Mouse (Mus musculus) brown adipose tissue, adult 24 weeks (tissue): ENCODE measurements around the gene Stk24. TPM values are rescaled to one million over a fixed set of nuclear protein-coding genes. Genes with fewer than 3 reads are reported as not detected.

Source experiments
- H3K27ac ChIP-seq: fragments of 200-500 bp; replicated peaks from 2 replicates; pipeline ENCODE4 v1.5.1; 2012; ENCODE audit warnings: low read depth, mild to moderate bottlenecking, low read length
- H3K4me1 ChIP-seq: fragments of 200-500 bp; 2 replicates; pipeline ENCODE4 v1.6.1; 2012; ENCODE audit warnings: low read length, mixed read lengths; ENCODE audit not compliant: control insufficient read depth, insufficient read depth, insufficient read length
- H3K4me3 ChIP-seq: fragments of 200-500 bp; 2 replicates; pipeline ENCODE4 v1.5.1; 2012; ENCODE audit warnings: low read depth, mild to moderate bottlenecking, low read length, moderate library complexity; ENCODE audit not compliant: insufficient read depth
- polyA plus RNA-seq: library from polyadenylated mRNA; stranded (reverse); fragments of >200 nt; gene quantifications from 2 replicates; pipeline ENCODE4 v1.2.4, GENCODE M21; 2012; ENCODE audit not compliant: missing spikeins, insufficient read depth, insufficient read length

Gene Stk24
- polyA plus RNA-seq, 1 experiment: 30.9 TPM

- Histone ChIP-seq H3K4me3 (no peak overlapping the region), H3K4me1 (no peaks in the 10 kb centered on the region)
Measured at GRCm38 (mm10) chr14:121399676-121400075, 19.9 kb upstream of the Stk24 start.

GRCm38 (mm10) chr14:121397471-121397870 lies 17.7 kb upstream of the Stk24 start:
- Histone ChIP-seq H3K27ac (no peak overlapping the region), H3K4me3 (no peak overlapping the region), H3K4me1 (no peaks in the 10 kb centered on the region)

More at GRCm38 (mm10) chr14:121399676-121400075, 19.9 kb upstream of the Stk24 start:
- no peak overlapping the region for H3K27ac ChIP-seq

- H3K27ac ChIP-seq: no peak overlapping the region
- peaks cover 3% of the 10 kb centered on the region; the same call in 1 of the 2 replicates for H3K4me1 ChIP-seq
- no peak overlapping the region for H3K4me3 ChIP-seq
Measured at GRCm38 (mm10) chr14:121395125-121395524, 15.3 kb upstream of the Stk24 start.

GRCm38 (mm10) chr14:121391927-121392326 lies 12.1 kb upstream of the Stk24 start:
- Histone ChIP-seq H3K27ac (peak overlapping the region; percentile 28; the same call in 1 of the 2 replicates), H3K4me3 (no peak overlapping the region), H3K4me1 (peaks cover 3% of the 10 kb centered on the region; the same call in 1 of the 2 replicates)

- Histone ChIP-seq H3K4me1 (peaks cover 3% of the 10 kb centered on the region; the same call in 1 of the 2 replicates), H3K27ac (no peak overlapping the region), H3K4me3 (no peak overlapping the region)
Measured at GRCm38 (mm10) chr14:121387760-121388159, 7.9 kb upstream of the Stk24 start.

GRCm38 (mm10) chr14:121385440-121385839 lies 5.6 kb upstream of the Stk24 start:
- H3K27ac ChIP-seq: no peak overlapping the region
- H3K4me3 ChIP-seq: no peak overlapping the region
- no peaks in the 10 kb centered on the region for H3K4me1 ChIP-seq

- Histone ChIP-seq H3K4me3 (no peak overlapping the region), H3K27ac (no peak overlapping the region), H3K4me1 (no peaks in the 10 kb centered on the region)
Measured at GRCm38 (mm10) chr14:121383801-121384200, 4.0 kb upstream of the Stk24 start.

- peak overlapping the region; percentile 88 for H3K4me3 ChIP-seq
- H3K27ac ChIP-seq: peak overlapping the region; percentile 96
- H3K4me1 ChIP-seq: peaks cover 14% of the 10 kb centered on the region
Measured at GRCm38 (mm10) chr14:121379116-121379826, 540 bp downstream of the Stk24 start.

GRCm38 (mm10) chr14:121378243-121379115 lies 1.3 kb downstream of the Stk24 start:
- H3K4me3 ChIP-seq: peak overlapping the region; percentile 82
- peaks cover 19% of the 10 kb centered on the region for H3K4me1 ChIP-seq
- peak overlapping the region; percentile 53 for H3K27ac ChIP-seq

GRCm38 (mm10) chr14:121376566-121376965 lies 3.2 kb downstream of the Stk24 start:
- peaks cover 34% of the 10 kb centered on the region for H3K4me1 ChIP-seq
- H3K27ac ChIP-seq: no peak overlapping the region
- H3K4me3 ChIP-seq: no peak overlapping the region; the same call in 1 of the 2 replicates

- Histone ChIP-seq H3K4me1 (peaks cover 44% of the 10 kb centered on the region), H3K27ac (no peak overlapping the region), H3K4me3 (no peak overlapping the region)
Measured at GRCm38 (mm10) chr14:121373901-121374300, 5.9 kb downstream of the Stk24 start.

GRCm38 (mm10) chr14:121373020-121373419 lies 6.8 kb downstream of the Stk24 start:
- 0 out of 2 replicates have a peak overlapping the region, but pooled peaks have one; percentile 16 for H3K27ac ChIP-seq
- H3K4me1 ChIP-seq: peaks cover 50% of the 10 kb centered on the region

GRCm38 (mm10) chr14:121371911-121372820 lies 7.6 kb downstream of the Stk24 start:
- H3K27ac ChIP-seq: peak overlapping the region; percentile 16; the same call in 1 of the 2 replicates
- no peak overlapping the region for H3K4me3 ChIP-seq
- peaks cover 54% of the 10 kb centered on the region for H3K4me1 ChIP-seq

More at GRCm38 (mm10) chr14:121373020-121373419, 6.8 kb downstream of the Stk24 start:
- no peak overlapping the region for H3K4me3 ChIP-seq

GRCm38 (mm10) chr14:121369385-121369784 lies 10.4 kb downstream of the Stk24 start:
- Histone ChIP-seq H3K4me3 (no peak overlapping the region), H3K27ac (no peak overlapping the region), H3K4me1 (peaks cover 59% of the 10 kb centered on the region)
